ENCODE assay signal across 17 mouse cellular contexts in the genomic region with DNA sequence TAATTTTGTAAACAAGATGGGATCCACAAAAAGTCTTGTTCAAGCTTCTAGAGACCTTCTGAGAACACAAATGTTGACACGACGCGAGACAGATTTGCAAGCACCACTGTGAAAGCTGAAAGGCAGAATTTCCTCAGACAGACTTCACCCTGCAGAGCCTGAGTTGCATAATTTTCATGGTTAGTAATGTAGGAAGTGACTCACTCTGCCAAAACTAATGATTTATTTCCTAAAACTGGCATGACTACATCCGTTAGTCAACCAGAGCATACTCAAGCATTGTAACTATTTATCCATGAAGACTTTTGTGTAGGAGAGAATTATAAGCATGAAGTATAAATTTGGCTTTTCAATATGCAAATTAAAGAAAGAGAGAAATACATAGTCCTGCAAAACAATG.
A peak's percentile ranks its signal among the peaks of the same experiment; 100 is the strongest.
DNase-seq lines count a peak whose midpoint lies in the region; ATAC-seq lines count a peak whose summit lies in the region.
"Had no signal": no experiment of that assay in that cellular context is flagged by ENCODE, and none has a peak within 500 bp of the region (broad histone marks: within the 10 kb centered on the region; RNA-seq: fewer than 3 reads in every experiment).

No protein-coding gene starts in this region.

- intact Hi-C loops in left cerebral cortex, postnatal 14 days (cut with DNase I) = no loop called here

- peak; percentile 98 for ATAC-seq in common myeloid progenitor, adult 5-6 weeks (replicated peaks; ENCODE audit: low read depth, poor library complexity, severe bottlenecking)
- ATAC-seq: forebrain, embryonic 16.5 days; hindbrain, embryonic 16.5 days; midbrain, embryonic 16.5 days had no signal

- DNase-seq in adrenal gland, adult 2 months = peak; percentile 4
- no peak for DNase-seq in adrenal gland, postnatal 25 days
- DNase-seq in lung, postnatal 36 days = peak; percentile 0
- DNase-seq in lung, postnatal 14 days = no peak
- DNase-seq in kidney, adult 8-10 months = no peak
- no peak for DNase-seq in heart, postnatal 4 days
- no peak for DNase-seq in left cerebral cortex, postnatal 14 days (ENCODE audit: low spot score in 2 of 2)
- DNase-seq: cerebellum, adult 11-12 months; gastrocnemius, postnatal 10 days; heart, postnatal 10 days; kidney, adult 9 months; layer of hippocampus, postnatal 36 days; liver, embryonic 13.5 days had no signal

Comparison
In these comparisons a context has a peak if more than half of its experiments do, and no peak if none do; other contexts are left out.
1. DNase-seq: peak in adrenal gland, adult 2 months (single experiment) and lung, postnatal 36 days (single experiment); none in adrenal gland, postnatal 25 days (single experiment), lung, postnatal 14 days (single experiment), kidney, adult 8-10 months (0 of 2), heart, postnatal 4 days (single experiment) and left cerebral cortex, postnatal 14 days (0 of 2).